Mouse (Mus musculus) embryonic facial prominence, embryonic 15.5 days (tissue): Measurements from ENCODE around the gene Gabrr2. TPM values are rescaled to one million over a fixed set of nuclear protein-coding genes. Genes with fewer than 3 reads are reported as not detected.

Experiments used
- ATAC-seq: fragments of 200-750 bp; cut with Nextera tagmentation; 2 replicates; pipeline ENCODE4 v1.8.0; 2017; ENCODE audit warnings: low read depth, moderate TSS enrichment; ENCODE audit not compliant: insufficient number of reproducible peaks, low FRiP score, low TSS enrichment
- H3K27ac ChIP-seq: fragments of 300-500 bp; sonication (generic); replicated peaks from 2 replicates; pipeline ENCODE4 v1.5.1; 2015; ENCODE audit warnings: mild to moderate bottlenecking, inconsistent platforms
- H3K27me3 ChIP-seq: fragments of 300-500 bp; sonication (generic); 2 replicates; pipeline ENCODE4 v1.6.1; 2015; ENCODE audit warnings: inconsistent platforms
- H3K36me3 ChIP-seq: fragments of 300-500 bp; sonication (generic); 2 replicates; pipeline ENCODE4 v1.6.1; 2015; ENCODE audit warnings: mild to moderate bottlenecking, inconsistent platforms
- H3K4me1 ChIP-seq: fragments of 300-500 bp; sonication (generic); 2 replicates; pipeline ENCODE4 v1.6.1; 2015; ENCODE audit warnings: inconsistent platforms
- H3K4me2 ChIP-seq: fragments of 300-500 bp; sonication (generic); replicated peaks from 2 replicates; pipeline ENCODE4 v1.6.1; 2015; ENCODE audit warnings: mild to moderate bottlenecking, inconsistent platforms
- H3K4me3 ChIP-seq: fragments of 300-500 bp; sonication (generic); replicated peaks from 2 replicates; pipeline ENCODE4 v1.5.1; 2015; ENCODE audit warnings: mild to moderate bottlenecking, inconsistent platforms
- H3K9ac ChIP-seq: fragments of 300-500 bp; sonication (generic); 2 replicates; pipeline ENCODE4 v1.6.1; 2015; ENCODE audit warnings: inconsistent platforms
- H3K9me3 ChIP-seq: fragments of 300-500 bp; sonication (generic); replicated peaks from 2 replicates; pipeline ENCODE4 v1.6.1; 2016; ENCODE audit warnings: inconsistent platforms
- WGBS: fragments of 180-500 bp; shearing (Covaris S2); methylation state at CpG from one replicate; pipeline ENCODE4 v1.1.7; 2015; 5-methylcytosine and 5-hydroxymethylcytosine counted together
- polyA plus RNA-seq: library from polyadenylated mRNA; unstranded; fragments of >200 nt; fragmentation: Nextera tagmentation; extraction: Ambion mirVana; gene quantifications from 2 replicates; pipeline ENCODE4 v1.2.1, GENCODE M21; 2015

Gabrr2 gene
- 0.35 and 1.0 TPM in 2 replicates for polyA plus RNA-seq

GRCm38 (mm10) chr4:33062981-33063380 is at the start of gene Gabrr2:
Gene Gabrr2, plus strand, starts transcription at chr4:33062999.
- Histone ChIP-seq H3K27ac (no peak within 1 kb of the TSS), H3K4me1 (peaks cover 2% of the 10 kb centered on the region; the same call in 1 of the 2 replicates), H3K9ac (no peak within 1 kb of the TSS), H3K4me2 (no peak within 1 kb of the TSS), H3K9me3 (no peaks in the 10 kb centered on the region), H3K4me3 (no peak within 1 kb of the TSS), H3K27me3 (no peaks in the 10 kb centered on the region), H3K36me3 (no peaks in the 10 kb centered on the region)
- 80% methylated on average over 4 of the region's 4 CpGs for WGBS
- ATAC-seq: no peak

DNA sequence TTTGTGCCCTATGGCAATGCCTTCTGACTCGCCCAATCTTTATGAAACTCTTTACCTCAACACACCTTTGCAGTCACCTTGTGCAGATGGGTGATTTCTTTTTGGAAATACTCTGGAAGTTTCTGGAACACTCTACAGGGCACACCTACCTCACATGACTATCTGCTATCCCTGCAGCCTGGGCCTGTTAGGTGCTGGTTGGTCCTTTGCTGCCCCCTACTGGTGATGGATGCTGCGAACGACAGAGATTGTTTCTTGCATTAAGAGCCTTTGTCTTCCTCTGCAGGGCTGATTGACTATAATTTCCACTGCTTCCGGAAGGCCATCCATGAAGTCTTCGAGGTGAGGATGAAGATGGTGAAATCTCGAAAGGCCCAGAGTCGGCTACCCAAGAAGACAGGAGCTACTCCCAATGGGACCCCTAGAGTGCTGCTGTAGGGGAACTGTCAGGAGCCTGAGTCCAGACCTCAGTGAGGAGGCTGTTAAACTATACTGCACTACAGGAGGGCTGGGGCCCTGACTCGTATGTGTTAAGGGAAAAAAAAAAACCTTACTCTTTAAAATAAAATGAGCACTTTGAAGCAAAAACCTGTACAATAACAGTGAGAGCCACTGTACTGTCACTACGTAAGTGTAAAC is 44.3 kb upstream of the Gabrr2 start:
- Histone ChIP-seq H3K4me1 (no peaks in the 10 kb centered on the region), H3K36me3 (peaks cover 3% of the 10 kb centered on the region; the same call in 1 of the 2 replicates), H3K9ac (no peak overlapping the region), H3K9me3 (no peaks in the 10 kb centered on the region), H3K4me2 (no peak overlapping the region), H3K27ac (no peak overlapping the region), H3K27me3 (no peaks in the 10 kb centered on the region), H3K4me3 (no peak overlapping the region)
- 42% methylated on average over 9 of the region's 9 CpGs for WGBS
- no peak for ATAC-seq

DNA sequence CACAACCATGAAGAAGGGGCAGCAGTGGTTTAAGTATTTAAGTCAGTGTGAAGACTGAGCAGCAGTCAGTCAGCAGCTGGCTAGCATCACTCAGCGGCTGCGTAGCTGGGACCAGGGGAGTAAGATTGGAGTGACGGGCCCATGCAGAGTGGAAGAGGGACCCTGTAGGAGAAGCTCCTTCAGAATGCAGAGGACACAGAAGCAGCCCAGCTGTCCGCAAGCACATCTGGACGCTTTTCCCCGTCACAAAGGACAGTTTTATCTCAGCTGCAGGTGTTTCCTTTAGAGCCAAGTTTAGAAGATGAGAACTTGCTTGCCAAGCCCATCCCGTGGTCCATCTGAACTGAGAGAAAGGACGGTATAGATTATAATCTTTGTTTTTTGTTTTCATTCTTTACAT is 38.4 kb upstream of the Gabrr2 start:
- no peak overlapping the region for H3K9ac ChIP-seq
- no peaks in the 10 kb centered on the region for H3K9me3 ChIP-seq
- H3K27ac ChIP-seq: no peak overlapping the region
- H3K36me3 ChIP-seq: peaks cover 16% of the 10 kb centered on the region; the same call in 1 of the 2 replicates
- H3K4me3 ChIP-seq: no peak overlapping the region
- H3K4me1 ChIP-seq: 0 out of 2 replicates have a peak, but pooled peaks cover 3% of the 10 kb centered on the region
- ATAC-seq: no peak
- WGBS: 77% methylated on average over 8 of the region's 8 CpGs
- no peaks in the 10 kb centered on the region for H3K27me3 ChIP-seq
- no peak overlapping the region for H3K4me2 ChIP-seq

DNA sequence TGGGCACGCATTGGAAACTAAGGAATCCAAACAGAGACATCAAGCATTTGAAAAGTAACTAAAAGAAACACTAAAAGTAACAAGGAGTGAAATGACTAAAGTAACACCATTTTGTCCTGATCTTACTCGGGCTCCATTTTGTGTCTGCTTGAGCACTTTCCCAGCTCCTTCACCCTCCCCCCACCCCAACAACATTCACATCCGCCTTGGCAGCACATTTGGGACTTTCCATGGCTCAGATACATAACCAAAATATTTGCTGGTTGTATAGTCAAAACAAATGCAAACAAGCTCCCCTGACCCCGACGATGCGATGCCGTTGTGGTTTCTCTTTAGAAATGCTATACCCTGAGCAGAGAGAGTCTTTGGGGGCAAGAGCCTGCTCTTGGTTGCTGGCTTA is 33.7 kb upstream of the Gabrr2 start:
- Histone ChIP-seq H3K9ac (no peak overlapping the region), H3K4me1 (peaks cover 15% of the 10 kb centered on the region), H3K4me2 (no peak overlapping the region), H3K36me3 (peaks cover 16% of the 10 kb centered on the region; the same call in 1 of the 2 replicates), H3K27me3 (no peaks in the 10 kb centered on the region), H3K27ac (no peak overlapping the region), H3K4me3 (no peak overlapping the region), H3K9me3 (no peaks in the 10 kb centered on the region)
- WGBS: 76% methylated on average over 7 of the region's 7 CpGs
- ATAC-seq: no peak

GRCm38 (mm10) chr4:33030264-33031194 is 32.3 kb upstream of the Gabrr2 start:
- Histone ChIP-seq H3K27me3 (no peaks in the 10 kb centered on the region), H3K36me3 (peaks cover 23% of the 10 kb centered on the region), H3K4me3 (peak overlapping the region; percentile 88), H3K9me3 (no peaks in the 10 kb centered on the region), H3K9ac (peak overlapping the region; percentile 93), H3K4me2 (peak overlapping the region; percentile 53), H3K4me1 (peaks cover 15% of the 10 kb centered on the region), H3K27ac (peak overlapping the region; percentile 94)
- peak; percentile 77 for ATAC-seq
- WGBS: 2% methylated on average over 55 of the region's 55 CpGs

GRCm38 (mm10) chr4:33031195-33031960 is 31.4 kb upstream of the Gabrr2 start, which contains the start of gene Ube2j1:
Gene Ube2j1, plus strand, starts transcription at chr4:33031416.
- H3K9ac ChIP-seq: peak within 1 kb of the TSS; percentile 93

DNA sequence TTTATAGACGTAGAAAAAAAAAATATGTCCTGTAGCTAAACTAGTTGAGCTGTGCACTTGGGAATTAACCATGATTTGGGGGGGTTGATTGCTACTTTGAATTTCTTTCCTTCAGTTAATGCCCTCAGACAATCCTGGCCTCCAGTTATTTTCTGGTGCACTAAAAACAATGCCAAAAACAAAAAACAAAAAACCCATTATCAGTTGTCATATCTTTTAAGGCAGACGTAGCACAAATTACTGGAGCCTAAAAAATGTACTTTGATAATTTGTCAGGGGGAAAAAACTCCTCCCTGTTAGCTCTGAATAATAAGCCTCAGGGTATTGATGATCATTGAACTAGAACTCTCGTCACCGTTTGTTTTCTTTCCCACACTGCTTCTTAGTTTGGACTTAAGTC is 30.8 kb upstream of the Gabrr2 start:
- Histone ChIP-seq H3K9ac (peak overlapping the region; percentile 93), H3K4me2 (peak overlapping the region; percentile 53), H3K36me3 (peaks cover 26% of the 10 kb centered on the region), H3K4me3 (peak overlapping the region; percentile 88), H3K27me3 (no peaks in the 10 kb centered on the region), H3K9me3 (no peaks in the 10 kb centered on the region), H3K27ac (peak overlapping the region; percentile 94; the same call in 1 of the 2 replicates), H3K4me1 (peaks cover 15% of the 10 kb centered on the region)
- no peak for ATAC-seq
- 10% methylated on average over 4 of the region's 4 CpGs for WGBS

More at GRCm38 (mm10) chr4:33031195-33031960, 31.4 kb upstream of the Gabrr2 start, which contains the start of gene Ube2j1:
- Histone ChIP-seq H3K4me3 (peak within 1 kb of the TSS; percentile 88), H3K27ac (peak within 1 kb of the TSS; percentile 94), H3K4me1 (peaks cover 15% of the 10 kb centered on the region), H3K27me3 (no peaks in the 10 kb centered on the region), H3K9me3 (no peaks in the 10 kb centered on the region), H3K36me3 (peaks cover 29% of the 10 kb centered on the region), H3K4me2 (peak within 1 kb of the TSS; percentile 53)
- peak; percentile 97 for ATAC-seq
- WGBS: under 1% methylated on average over 98 of the region's 123 CpGs

DNA sequence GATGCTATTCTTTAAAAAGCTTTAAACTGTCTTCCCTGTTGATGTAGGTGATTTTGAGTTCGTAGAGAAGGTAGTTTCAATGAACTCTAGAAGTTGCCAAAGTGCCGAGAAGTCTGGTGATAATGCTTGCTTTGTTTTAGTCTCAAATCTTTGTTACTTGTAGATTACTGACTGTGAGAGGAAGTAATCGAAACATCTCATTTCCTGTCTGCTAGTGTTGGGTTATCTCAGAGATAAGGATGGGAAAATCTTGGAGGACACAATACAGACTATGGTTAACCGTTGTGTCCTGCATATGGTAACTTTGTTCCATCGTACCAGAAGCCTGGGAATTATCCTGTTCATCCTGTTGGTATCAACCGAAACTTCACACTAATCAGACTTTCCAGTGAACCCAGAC is 29.3 kb upstream of the Gabrr2 start:
- H3K4me1 ChIP-seq: peaks cover 15% of the 10 kb centered on the region
- H3K36me3 ChIP-seq: peaks cover 21% of the 10 kb centered on the region
- no peak overlapping the region for H3K9ac ChIP-seq
- no peak overlapping the region for H3K4me2 ChIP-seq
- no peak overlapping the region for H3K4me3 ChIP-seq
- H3K27ac ChIP-seq: no peak overlapping the region
- no peak for ATAC-seq
- 82% methylated on average over 6 of the region's 6 CpGs for WGBS
- no peaks in the 10 kb centered on the region for H3K27me3 ChIP-seq
- H3K9me3 ChIP-seq: no peaks in the 10 kb centered on the region

- Histone ChIP-seq H3K4me1 (no peaks in the 10 kb centered on the region), H3K36me3 (peaks cover 66% of the 10 kb centered on the region), H3K4me2 (no peak overlapping the region), H3K27me3 (no peaks in the 10 kb centered on the region), H3K9me3 (no peaks in the 10 kb centered on the region), H3K4me3 (no peak overlapping the region), H3K9ac (no peak overlapping the region), H3K27ac (no peak overlapping the region)
- 85% methylated on average over 4 of the region's 4 CpGs for WGBS
- no peak for ATAC-seq
Measured at GRCm38 (mm10) chr4:33039826-33040225, 23.0 kb upstream of the Gabrr2 start.

DNA sequence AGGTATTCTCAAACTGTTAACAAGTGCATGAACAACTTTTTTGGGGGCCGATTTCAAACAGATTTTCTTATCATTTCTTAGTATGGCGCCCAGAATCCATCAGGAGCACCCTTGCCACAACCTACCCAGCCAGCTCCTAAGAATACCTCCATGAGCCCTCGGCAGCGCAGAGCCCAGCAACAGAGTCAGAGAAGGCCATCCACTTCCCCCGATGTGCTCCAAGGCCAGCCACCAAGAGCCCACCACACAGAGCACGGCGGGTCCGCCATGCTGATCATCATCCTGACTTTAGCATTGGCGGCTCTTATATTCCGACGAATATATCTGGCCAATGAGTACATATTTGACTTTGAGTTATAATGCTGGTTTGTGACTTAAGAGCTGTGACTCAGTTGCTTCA is 13.2 kb upstream of the Gabrr2 start:
- no peak overlapping the region for H3K9ac ChIP-seq
- no peak for ATAC-seq
- no peaks in the 10 kb centered on the region for H3K4me1 ChIP-seq
- no peak overlapping the region for H3K27ac ChIP-seq
- 95% methylated on average over 11 of the region's 11 CpGs for WGBS
- H3K9me3 ChIP-seq: no peaks in the 10 kb centered on the region
- H3K36me3 ChIP-seq: peaks cover 66% of the 10 kb centered on the region
- no peak overlapping the region for H3K4me2 ChIP-seq
- no peaks in the 10 kb centered on the region for H3K27me3 ChIP-seq
- H3K4me3 ChIP-seq: no peak overlapping the region

DNA sequence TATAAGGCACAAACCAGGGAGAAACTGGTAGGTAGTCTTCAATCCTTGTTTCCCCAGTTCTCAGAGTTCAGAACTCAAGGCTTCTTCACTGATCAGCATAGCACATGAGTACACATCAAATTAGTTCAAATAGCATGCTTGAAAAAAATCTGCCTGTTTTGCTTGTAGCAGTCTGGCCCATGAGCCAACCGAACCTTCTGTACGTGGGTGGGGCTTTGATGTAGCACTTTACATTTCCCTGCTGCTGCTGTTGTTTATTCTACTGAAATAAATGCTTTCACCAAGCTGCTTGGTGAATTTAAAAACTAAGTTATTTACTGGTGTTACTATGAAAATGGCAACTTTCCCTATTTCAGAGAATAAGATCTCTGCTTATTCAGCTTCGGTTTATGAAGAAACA is 10.7 kb upstream of the Gabrr2 start:
- WGBS: 79% methylated on average over 3 of the region's 3 CpGs
- Histone ChIP-seq H3K27ac (no peak overlapping the region), H3K27me3 (no peaks in the 10 kb centered on the region), H3K36me3 (peaks cover 45% of the 10 kb centered on the region), H3K4me2 (no peak overlapping the region), H3K4me3 (no peak overlapping the region), H3K9me3 (no peaks in the 10 kb centered on the region), H3K4me1 (no peaks in the 10 kb centered on the region), H3K9ac (no peak overlapping the region)
- no peak for ATAC-seq
